Mouse (Mus musculus): Measurements from ENCODE around the gene Vmn1r5.

DNA sequence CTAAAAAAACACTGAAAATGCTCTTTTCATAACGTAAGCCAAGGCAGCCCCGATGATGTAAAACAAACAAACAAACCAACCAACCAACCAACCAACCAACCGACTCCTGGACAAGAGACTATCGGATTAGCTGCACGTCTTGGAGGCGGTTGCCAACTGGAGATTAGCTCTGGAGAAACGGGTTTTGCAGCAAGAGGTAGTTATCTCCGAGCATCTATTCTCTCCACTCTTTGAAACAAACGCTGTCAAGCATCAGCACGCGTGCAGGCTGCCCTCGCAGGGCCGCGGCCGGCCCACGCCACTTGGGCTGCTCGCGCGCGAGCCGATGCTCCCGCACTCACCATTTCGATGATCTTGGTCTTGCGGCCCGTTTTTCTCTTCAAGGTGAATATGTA is 46.7 kb upstream of the Vmn1r5 start:
- TF ChIP-seq CTCF (IDR thresholded peaks at IDR 0.05; ENCODE audit: insufficient read depth, low read length): no peak
- no peak for TF ChIP-seq POLR2A (IDR thresholded peaks at IDR 0.05; ENCODE audit: borderline replicate concordance, extremely low read depth, low read depth, low read length)
